Mouse (Mus musculus) left cerebral cortex, adult 18-20 months (tissue): ENCODE results near the gene Olfr1015. TPM values are rescaled to one million over a fixed set of nuclear protein-coding genes. Genes with fewer than 3 reads are reported as not detected.

Source experiments
- DNase-seq, 2 experiments: peaks; one replicate each; pipeline ENCODE4 v3.0.0; 2021 to 2022; ENCODE audit warnings: low spot score in 2 of 2, mixed read lengths in 1 of 2
- long read RNA-seq, 2 experiments: library from polyadenylated mRNA; stranded (forward); transcript quantifications; one replicate each; pipeline ENCODE4 v2.0.0; 2021
- total RNA-seq, 2 experiments: library from RNA; stranded (reverse); gene quantifications; 2 replicates each; pipeline ENCODE4 v1.2.3; 2021

Olfr1015 gene
- not detected for total RNA-seq
- long read RNA-seq, experiment 1 = 0 reads
- long read RNA-seq, experiment 2 = 0 reads

GRCm38 (mm10) chr2:85781717-85782116 is at the start of gene Olfr1015:
Gene Olfr1015, plus strand, starts transcription at chr2:85782017.
- DNase-seq = no peak

DNA sequence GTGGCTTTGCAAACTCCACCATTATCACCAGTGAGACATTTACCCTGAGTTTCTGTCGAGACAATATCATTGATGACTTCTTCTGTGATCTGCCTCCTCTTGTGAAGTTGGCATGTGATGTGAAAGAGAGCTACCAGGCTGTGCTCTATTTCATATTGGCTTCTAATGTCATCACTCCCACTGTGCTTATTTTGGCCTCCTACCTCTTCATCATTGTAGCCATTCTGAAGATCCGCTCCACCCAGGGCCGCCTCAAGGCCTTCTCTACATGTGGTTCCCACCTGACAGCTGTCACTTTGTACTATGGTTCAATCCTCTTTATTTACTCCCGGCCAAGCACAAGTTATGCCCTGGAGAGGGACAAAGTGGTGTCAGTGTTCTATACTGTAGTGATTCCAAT is 28.0 kb upstream of the Olfr1015 start:
- DNase-seq = no peak

GRCm38 (mm10) chr2:85762666-85763065 is 19.2 kb upstream of the Olfr1015 start, which contains the start of gene Olfr1012:
Gene Olfr1012, minus strand, starts transcription at chr2:85762766.
- DNase-seq = no peak

- DNase-seq = no peak
Measured at GRCm38 (mm10) chr2:85766798-85767197, 15.0 kb upstream of the Olfr1015 start, which contains the start of gene Olfr1013. Gene Olfr1013, plus strand, starts transcription at chr2:85767098.

DNA sequence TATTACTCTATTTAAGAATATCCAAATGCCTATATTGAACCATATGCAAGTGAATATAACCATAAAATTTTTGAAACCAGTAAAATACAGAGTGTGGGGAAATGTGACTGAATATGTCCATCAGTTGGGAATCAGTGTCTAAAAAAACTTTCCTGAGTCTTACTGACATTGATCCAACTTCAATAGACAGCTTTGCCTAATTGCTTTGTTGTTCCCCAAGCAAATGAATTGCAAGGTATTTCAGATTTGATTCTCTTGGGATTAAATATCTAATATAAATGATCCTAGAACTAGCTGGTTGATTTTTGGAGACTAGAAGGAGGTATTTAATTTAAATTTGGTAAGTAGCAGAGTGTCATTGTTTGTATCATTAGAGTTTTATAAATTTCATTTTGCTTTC is 9.4 kb upstream of the Olfr1015 start, which contains the start of gene Olfr1014:
TSS of gene Olfr1014 (plus strand) at position 301 of the 400 bp plus-strand sequence.
- no peak for DNase-seq

DNA sequence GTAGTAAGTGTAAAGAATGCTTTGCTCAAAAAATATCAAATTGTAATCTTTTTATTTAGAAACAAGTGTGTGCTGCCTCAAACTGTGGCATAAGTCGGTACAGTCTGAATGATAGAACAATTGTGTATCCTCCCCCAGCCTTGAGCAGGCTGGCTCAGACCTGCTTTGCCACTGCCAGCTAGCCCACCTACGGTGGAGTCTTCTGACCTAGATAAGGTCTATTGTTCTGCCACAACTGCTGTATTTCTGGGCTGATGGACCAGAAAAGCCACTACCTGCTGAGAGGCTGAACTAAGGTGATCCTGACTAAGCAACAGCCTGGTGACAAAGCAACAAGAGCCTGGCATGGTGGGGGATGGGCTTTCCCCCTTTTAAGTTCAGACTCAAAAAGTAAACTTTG is 10.5 kb downstream of the Olfr1015 start:
- no peak for DNase-seq

DNA sequence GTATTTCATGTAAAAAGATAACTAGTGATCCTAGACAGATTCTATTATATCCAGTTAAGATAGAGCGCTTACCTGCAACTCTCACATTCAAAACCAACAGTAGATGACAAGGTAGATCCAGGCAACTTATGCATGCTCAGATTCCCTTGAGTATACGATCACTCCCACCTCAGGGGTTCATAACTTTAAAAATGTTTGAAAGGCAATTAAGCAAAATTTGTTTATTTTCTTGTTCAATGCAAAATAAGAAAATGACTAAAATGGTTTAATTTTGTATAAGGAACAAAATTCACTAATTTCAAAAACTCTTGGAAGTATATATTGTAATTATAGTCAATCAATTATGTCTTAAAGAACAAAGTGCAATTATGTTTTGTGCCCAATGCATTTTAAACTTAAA is 20.6 kb downstream of the Olfr1015 start, which contains the start of gene Olfr1016:
TSS of gene Olfr1016 (minus strand) at position 101 of the 400 bp plus-strand sequence.
- DNase-seq = no peak

- DNase-seq = no peak
Measured at GRCm38 (mm10) chr2:85804501-85804900, 22.7 kb downstream of the Olfr1015 start.

DNA sequence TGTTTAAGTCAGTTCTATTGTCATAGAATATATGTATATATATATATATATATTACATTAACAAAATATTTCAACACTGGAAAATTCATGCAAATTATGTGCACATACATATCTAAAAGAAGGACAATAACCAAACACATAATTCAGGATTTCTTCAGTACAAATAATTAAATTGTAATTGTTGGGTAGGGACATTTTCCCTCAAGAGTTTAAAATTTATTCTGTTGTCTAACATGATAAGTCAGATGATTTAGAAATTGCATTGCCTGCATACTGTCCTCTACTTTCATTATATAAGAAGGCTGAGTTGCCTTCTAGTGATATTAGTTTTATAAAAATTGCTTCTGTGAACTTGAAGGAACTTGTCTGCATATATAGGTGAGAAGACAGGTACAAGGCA is 36.4 kb downstream of the Olfr1015 start, which contains the start of gene Olfr1018:
TSS of gene Olfr1018 (plus strand) at position 301 of the 400 bp plus-strand sequence.
- no peak for DNase-seq

Other genes with a start within 250 kb of the Olfr1015 start
- not detected for gene Olfr996, start 202.8 kb upstream of the Olfr1015 start, total RNA-seq
- not detected for gene Olfr998, start 193.1 kb upstream of the Olfr1015 start, total RNA-seq
- gene Olfr1000, start 170.1 kb upstream of the Olfr1015 start, total RNA-seq = not detected
- not detected for gene Olfr1002, start 131.3 kb upstream of the Olfr1015 start, total RNA-seq
- not detected for gene Olfr154, start 117.6 kb upstream of the Olfr1015 start, total RNA-seq
- gene Olfr1006, start 103.2 kb upstream of the Olfr1015 start, total RNA-seq = not detected
- not detected for gene Olfr1008, start 92.6 kb upstream of the Olfr1015 start, total RNA-seq
- not detected for gene Olfr1009, start 66.6 kb upstream of the Olfr1015 start, total RNA-seq
- gene Olfr1012, start 19.3 kb upstream of the Olfr1015 start, total RNA-seq = not detected
- not detected for gene Olfr1013, start 14.9 kb upstream of the Olfr1015 start, total RNA-seq
- gene Olfr1014, start 9.3 kb upstream of the Olfr1015 start, total RNA-seq = not detected
- not detected for gene Olfr1016, start 20.5 kb downstream of the Olfr1015 start, total RNA-seq
- not detected for gene Olfr1018, start 36.5 kb downstream of the Olfr1015 start, total RNA-seq
- not detected for gene Olfr1019, start 63.5 kb downstream of the Olfr1015 start, total RNA-seq
- not detected for gene Olfr1020, start 65.0 kb downstream of the Olfr1015 start, total RNA-seq
- gene Olfr1022, start 86.6 kb downstream of the Olfr1015 start, total RNA-seq = not detected
- not detected for gene Olfr1023, start 103.6 kb downstream of the Olfr1015 start, total RNA-seq
- not detected for gene Olfr1024, start 123.0 kb downstream of the Olfr1015 start, total RNA-seq
- gene Olfr1025-ps1, start 133.2 kb downstream of the Olfr1015 start, total RNA-seq = not detected
- not detected for gene Olfr1026, start 139.5 kb downstream of the Olfr1015 start, total RNA-seq
- not detected for gene Olfr1028, start 168.4 kb downstream of the Olfr1015 start, total RNA-seq
- gene Olfr1029, start 191.9 kb downstream of the Olfr1015 start, total RNA-seq = not detected
- gene Olfr1030, start 197.3 kb downstream of the Olfr1015 start, total RNA-seq = not detected
- gene Olfr1031, start 208.3 kb downstream of the Olfr1015 start, total RNA-seq = not detected
- gene Olfr1032, start 223.5 kb downstream of the Olfr1015 start, total RNA-seq = not detected
- gene Olfr1033, start 238.6 kb downstream of the Olfr1015 start, total RNA-seq = not detected